Mouse (Mus musculus) heart, embryonic 16.5 days (tissue): ENCODE data around the gene Coq2. TPM values are rescaled to one million over a fixed set of nuclear protein-coding genes. Genes with fewer than 3 reads are reported as not detected.

ENCODE experiments used
- ATAC-seq: fragments of 200-750 bp; cut with Nextera tagmentation; replicated peaks from 2 replicates; pipeline ENCODE4 v1.8.0; 2017; ENCODE audit warnings: moderate number of reproducible peaks; ENCODE audit not compliant: insufficient read depth, low FRiP score; ENCODE audit errors: extremely low read depth
- H3K27ac ChIP-seq: fragments of 300-500 bp; sonication (generic); 2 replicates; pipeline ENCODE4 v1.5.1; 2014; ENCODE audit warnings: mild to moderate bottlenecking, low read length, control low read depth, moderate library complexity
- H3K27me3 ChIP-seq: fragments of 300-500 bp; sonication (generic); 2 replicates; pipeline ENCODE4 v1.6.1; 2014; ENCODE audit warnings: low read length, mixed read lengths; ENCODE audit not compliant: control insufficient read depth, insufficient read depth
- H3K36me3 ChIP-seq: fragments of 300-500 bp; sonication (generic); 2 replicates; pipeline ENCODE4 v1.6.1; 2014; ENCODE audit not compliant: control insufficient read depth, insufficient read depth
- H3K4me1 ChIP-seq: fragments of 300-500 bp; sonication (generic); 2 replicates; pipeline ENCODE4 v1.6.1; 2014; ENCODE audit warnings: low read length, mixed read lengths; ENCODE audit not compliant: control insufficient read depth, insufficient read depth
- H3K4me2 ChIP-seq: fragments of 300-500 bp; sonication (generic); 2 replicates; pipeline ENCODE4 v1.6.1; 2014; ENCODE audit warnings: low read depth, mild to moderate bottlenecking, control low read depth, low read length
- H3K4me3 ChIP-seq: fragments of 300-500 bp; sonication (generic); 2 replicates; pipeline ENCODE4 v1.5.1; 2014; ENCODE audit warnings: mild to moderate bottlenecking, control low read depth, low read length
- H3K9ac ChIP-seq: fragments of 300-500 bp; sonication (generic); 2 replicates; pipeline ENCODE4 v1.6.1; 2014; ENCODE audit warnings: low read length, control low read depth
- H3K9me3 ChIP-seq: fragments of 300-500 bp; sonication (generic); replicated peaks from 2 replicates; pipeline ENCODE4 v1.6.1; 2016; ENCODE audit warnings: low read length; ENCODE audit not compliant: control insufficient read depth
- WGBS: fragments of 180-500 bp; shearing (Covaris S2); extraction: QIAGEN DNeasy Blood & Tissue Kit; methylation state at CpG from one replicate; pipeline ENCODE4 v1.1.7; 2014; 5-methylcytosine and 5-hydroxymethylcytosine counted together
- polyA plus RNA-seq: library from polyadenylated mRNA; unstranded; fragments of >200 nt; fragmentation: Nextera tagmentation; extraction: Ambion mirVana; gene quantifications from 2 replicates; pipeline ENCODE4 v1.2.1, GENCODE M21; 2015

Coq2 gene
- polyA plus RNA-seq, 1 experiment from 2014 or later, result 73.2 TPM

DNA sequence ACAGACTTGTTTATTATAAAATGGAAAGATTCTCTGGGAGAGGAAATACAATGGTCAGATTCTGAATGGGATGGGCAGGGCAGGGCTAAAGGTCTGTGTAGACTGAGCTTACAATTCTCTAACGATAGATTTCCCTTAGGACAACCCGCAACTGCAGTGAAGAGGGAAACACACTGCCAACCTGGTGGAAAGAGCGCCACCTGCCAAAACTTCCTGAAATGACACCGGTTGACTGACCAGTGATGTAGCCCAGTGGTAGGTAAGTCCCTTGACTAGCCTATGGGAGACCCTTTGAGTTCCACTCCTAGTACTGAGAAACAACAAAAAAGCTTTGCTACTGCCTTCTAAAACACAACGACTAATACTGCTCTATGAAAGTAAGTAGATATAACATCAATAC lies 3.5 kb downstream of the Coq2 start:
- Histone ChIP-seq H3K4me3 (no peak overlapping the region), H3K9me3 (no peaks in the 10 kb centered on the region), H3K4me1 (peaks cover 17% of the 10 kb centered on the region), H3K9ac (no peak overlapping the region), H3K4me2 (no peak overlapping the region), H3K36me3 (peaks cover 4% of the 10 kb centered on the region; the same call in 1 of the 2 replicates), H3K27ac (no peak overlapping the region), H3K27me3 (no peaks in the 10 kb centered on the region)
- WGBS, result 25% methylated on average over 5 of the region's 5 CpGs
- ATAC-seq, result no peak

DNA sequence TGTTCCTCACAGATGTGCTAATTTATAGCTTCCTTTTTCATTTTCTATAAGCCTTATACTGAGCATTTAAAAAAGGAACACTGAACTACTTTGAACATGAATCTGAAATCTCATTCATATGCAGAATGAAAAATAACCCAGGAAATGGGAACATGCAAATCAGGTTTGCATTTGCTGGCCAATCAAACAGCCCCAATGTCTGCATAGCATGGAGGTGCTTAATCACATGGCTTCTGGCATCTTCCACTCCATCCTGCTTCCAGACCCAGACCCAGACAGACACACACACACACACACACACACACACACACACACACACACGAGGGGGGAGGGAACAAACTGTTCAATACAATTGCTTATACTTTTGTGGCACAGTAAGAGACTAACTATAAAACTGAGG lies 8.0 kb downstream of the Coq2 start:
- WGBS, result 78% methylated on average over 1 of the region's 1 CpGs
- H3K9ac ChIP-seq, result no peak overlapping the region
- no peak overlapping the region for H3K4me2 ChIP-seq
- H3K9me3 ChIP-seq, result no peaks in the 10 kb centered on the region
- no peak overlapping the region for H3K27ac ChIP-seq
- no peak for ATAC-seq
- no peak overlapping the region for H3K4me3 ChIP-seq
- 0 out of 2 replicates have a peak, but pooled peaks cover under 1% of the 10 kb centered on the region for H3K4me1 ChIP-seq
- peaks cover 16% of the 10 kb centered on the region for H3K36me3 ChIP-seq
- H3K27me3 ChIP-seq, result no peaks in the 10 kb centered on the region

DNA sequence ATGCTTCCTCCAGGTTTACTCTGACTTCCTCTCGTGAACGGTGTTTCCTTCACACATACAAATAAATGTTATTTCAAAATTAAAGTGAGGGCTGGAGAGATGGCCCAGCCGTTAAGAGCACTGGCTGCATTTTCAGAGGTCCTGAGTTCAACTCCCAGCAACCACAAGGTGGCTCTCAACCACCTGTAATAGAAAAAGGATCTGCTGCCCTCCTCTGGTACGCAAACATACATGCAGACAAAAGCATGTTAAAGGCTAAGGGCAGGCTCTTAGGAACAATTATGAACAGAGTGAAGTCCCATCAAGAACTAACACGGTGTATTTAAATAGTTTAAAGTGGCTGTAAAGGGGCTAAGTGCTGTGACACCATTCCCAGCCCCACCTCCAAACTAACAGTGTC lies 11.1 kb downstream of the Coq2 start:
- H3K9ac ChIP-seq, result no peak overlapping the region
- H3K9me3 ChIP-seq, result no peaks in the 10 kb centered on the region
- 45% methylated on average over 5 of the region's 5 CpGs for WGBS
- no peak overlapping the region for H3K27ac ChIP-seq
- no peaks in the 10 kb centered on the region for H3K4me1 ChIP-seq
- no peak overlapping the region for H3K4me3 ChIP-seq
- no peak overlapping the region for H3K4me2 ChIP-seq
- no peaks in the 10 kb centered on the region for H3K27me3 ChIP-seq
- no peak for ATAC-seq
- H3K36me3 ChIP-seq, result peaks cover 22% of the 10 kb centered on the region

DNA sequence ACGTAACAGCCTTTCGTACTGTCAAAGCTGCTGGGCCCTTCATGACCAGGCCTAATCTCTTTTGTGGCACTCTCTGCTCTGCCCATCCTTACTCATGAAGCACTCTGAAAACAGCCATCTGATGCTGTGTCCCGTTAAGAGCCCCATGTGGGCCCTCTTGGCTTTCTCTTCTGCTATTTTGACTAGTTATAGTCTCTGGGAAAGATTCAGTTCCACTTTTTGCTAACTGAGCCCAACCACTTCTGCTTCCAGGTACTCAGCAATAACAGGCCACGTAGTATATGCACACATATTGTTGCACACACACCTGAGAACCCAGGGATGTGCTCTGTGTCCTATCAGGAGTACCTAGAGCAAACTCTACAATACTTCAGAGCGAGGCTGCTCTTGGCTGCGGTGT lies 11.9 kb downstream of the Coq2 start:
- H3K4me1 ChIP-seq, result no peaks in the 10 kb centered on the region
- 87% methylated on average over 6 of the region's 6 CpGs for WGBS
- H3K4me3 ChIP-seq, result no peak overlapping the region
- no peaks in the 10 kb centered on the region for H3K27me3 ChIP-seq
- no peak for ATAC-seq
- no peak overlapping the region for H3K27ac ChIP-seq
- H3K9ac ChIP-seq, result no peak overlapping the region
- no peaks in the 10 kb centered on the region for H3K9me3 ChIP-seq
- H3K36me3 ChIP-seq, result peaks cover 25% of the 10 kb centered on the region
- no peak overlapping the region for H3K4me2 ChIP-seq

DNA sequence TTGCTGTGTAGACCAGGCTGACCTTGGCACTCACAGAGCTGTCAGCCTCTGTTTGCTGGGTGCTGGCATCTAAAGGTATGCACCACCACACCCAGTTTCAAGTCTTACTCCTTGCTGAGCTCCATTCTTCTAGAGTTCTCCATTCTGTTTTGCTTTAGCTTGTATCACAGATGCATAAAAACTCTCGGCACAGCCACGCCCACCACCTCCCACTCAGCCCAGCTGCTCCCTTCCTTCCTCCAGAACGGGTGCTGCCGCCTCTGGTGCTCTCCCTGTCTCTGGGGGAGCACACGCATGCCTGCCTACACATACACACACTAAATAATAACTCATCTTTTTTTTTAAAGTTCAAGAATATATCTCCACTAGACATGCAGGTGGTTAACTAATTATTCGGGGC lies 16.5 kb downstream of the Coq2 start:
- 70% methylated on average over 6 of the region's 6 CpGs for WGBS
- Histone ChIP-seq H3K4me2 (no peak overlapping the region), H3K9me3 (no peaks in the 10 kb centered on the region), H3K27me3 (no peaks in the 10 kb centered on the region), H3K4me3 (no peak overlapping the region), H3K9ac (no peak overlapping the region), H3K36me3 (peaks cover 41% of the 10 kb centered on the region), H3K27ac (no peak overlapping the region), H3K4me1 (no peaks in the 10 kb centered on the region)
- no peak for ATAC-seq

DNA sequence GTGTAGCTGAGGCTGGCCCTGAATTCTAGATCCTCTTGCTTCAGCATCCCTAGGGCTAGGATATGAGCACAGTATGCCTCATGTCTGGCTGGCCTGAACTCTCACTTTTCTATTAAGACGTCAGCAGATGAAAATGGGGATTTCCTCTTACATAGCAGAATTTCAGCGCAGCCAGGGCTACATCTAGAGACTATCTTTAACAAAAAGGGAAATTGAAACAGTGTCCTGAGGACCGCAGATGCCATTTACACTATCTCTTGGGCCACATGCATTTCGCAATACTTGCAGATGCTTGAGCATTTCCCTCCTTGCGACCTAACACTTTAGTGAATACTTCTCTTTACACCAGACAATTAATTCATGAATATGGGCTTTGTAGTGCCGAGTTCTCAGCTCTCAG lies 18.6 kb downstream of the Coq2 start:
- WGBS, result 84% methylated on average over 6 of the region's 6 CpGs
- H3K27ac ChIP-seq, result no peak overlapping the region
- H3K9me3 ChIP-seq, result no peaks in the 10 kb centered on the region
- no peak overlapping the region for H3K4me3 ChIP-seq
- no peaks in the 10 kb centered on the region for H3K4me1 ChIP-seq
- H3K36me3 ChIP-seq, result peaks cover 34% of the 10 kb centered on the region
- no peak for ATAC-seq
- H3K27me3 ChIP-seq, result no peaks in the 10 kb centered on the region
- H3K4me2 ChIP-seq, result no peak overlapping the region
- no peak overlapping the region for H3K9ac ChIP-seq

DNA sequence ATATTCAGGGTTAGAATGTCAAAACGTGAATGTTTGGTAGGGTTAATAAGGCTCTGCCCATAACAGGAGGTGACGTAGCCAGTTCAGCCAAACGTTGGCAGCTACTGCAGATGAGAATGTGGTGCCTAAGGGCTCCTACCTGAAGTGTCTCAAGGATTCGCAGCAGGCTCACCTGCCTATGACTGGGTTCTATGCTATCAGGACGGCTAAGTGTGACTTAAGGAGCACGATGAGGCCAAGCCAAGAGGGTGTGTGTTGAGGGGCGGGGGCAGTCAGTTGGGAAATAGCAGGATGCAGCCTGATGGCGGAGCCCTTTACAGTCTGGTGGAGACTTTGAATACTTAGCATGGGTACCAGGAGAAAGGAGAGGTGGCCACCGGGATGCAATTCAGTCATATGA lies 22.6 kb downstream of the Coq2 start:
- no peaks in the 10 kb centered on the region for H3K9me3 ChIP-seq
- H3K4me2 ChIP-seq, result no peak overlapping the region
- H3K4me3 ChIP-seq, result no peak overlapping the region
- H3K27me3 ChIP-seq, result no peaks in the 10 kb centered on the region
- H3K9ac ChIP-seq, result no peak overlapping the region
- 83% methylated on average over 9 of the region's 9 CpGs for WGBS
- H3K27ac ChIP-seq, result no peak overlapping the region
- H3K36me3 ChIP-seq, result peaks cover 19% of the 10 kb centered on the region
- peaks cover 8% of the 10 kb centered on the region for H3K4me1 ChIP-seq
- no peak for ATAC-seq

DNA sequence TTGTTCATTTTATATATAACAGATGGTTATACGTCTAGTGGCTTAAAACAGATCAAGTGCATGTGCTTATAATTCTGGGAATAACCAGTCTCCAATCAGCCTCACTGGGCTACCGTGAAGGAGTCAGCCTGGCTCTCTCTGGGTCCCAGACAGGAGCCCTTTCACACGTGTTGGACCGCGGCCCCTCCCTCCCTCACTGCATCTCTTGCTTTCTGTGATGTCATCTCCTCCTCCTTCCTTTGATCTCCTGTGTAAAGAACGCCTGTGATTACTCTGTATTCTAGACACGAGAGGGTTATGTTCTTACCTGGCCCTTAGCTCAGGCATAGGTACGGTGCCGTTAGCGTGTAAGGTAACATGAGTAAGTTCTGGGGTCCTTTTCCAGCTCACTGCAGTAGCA lies 23.5 kb downstream of the Coq2 start:
- WGBS, result 74% methylated on average over 10 of the region's 10 CpGs
- Histone ChIP-seq H3K4me1 (peaks cover 8% of the 10 kb centered on the region), H3K27me3 (no peaks in the 10 kb centered on the region), H3K27ac (no peak overlapping the region), H3K9ac (no peak overlapping the region), H3K4me2 (no peak overlapping the region), H3K9me3 (no peaks in the 10 kb centered on the region), H3K4me3 (no peak overlapping the region), H3K36me3 (peaks cover 14% of the 10 kb centered on the region; the same call in 1 of the 2 replicates)
- no peak for ATAC-seq

DNA sequence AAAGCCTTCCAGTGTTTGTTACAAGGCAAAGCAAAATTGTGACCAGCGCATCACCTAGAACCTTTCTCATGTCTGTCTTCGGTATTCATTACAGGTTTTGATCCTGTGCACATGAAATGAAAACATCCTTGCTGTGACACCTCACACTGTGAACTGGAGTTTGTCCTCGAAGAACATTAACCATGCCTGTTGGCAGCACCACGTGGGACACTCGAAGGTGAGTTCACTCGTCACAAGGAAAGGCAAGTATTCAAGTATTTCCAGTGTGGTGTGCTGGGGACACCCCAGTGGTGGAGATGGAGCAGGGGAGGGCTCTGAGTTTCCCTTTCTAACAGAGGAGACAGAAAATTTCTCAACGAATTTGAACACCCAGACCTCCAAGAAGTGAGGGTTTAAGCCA lies 24.0 kb downstream of the Coq2 start:
- WGBS, result 85% methylated on average over 7 of the region's 7 CpGs
- Histone ChIP-seq H3K4me3 (no peak overlapping the region), H3K9me3 (no peaks in the 10 kb centered on the region), H3K4me2 (no peak overlapping the region), H3K36me3 (peaks cover 14% of the 10 kb centered on the region; the same call in 1 of the 2 replicates), H3K9ac (no peak overlapping the region), H3K27ac (no peak overlapping the region), H3K27me3 (no peaks in the 10 kb centered on the region), H3K4me1 (peaks cover 8% of the 10 kb centered on the region)
- ATAC-seq, result no peak

DNA sequence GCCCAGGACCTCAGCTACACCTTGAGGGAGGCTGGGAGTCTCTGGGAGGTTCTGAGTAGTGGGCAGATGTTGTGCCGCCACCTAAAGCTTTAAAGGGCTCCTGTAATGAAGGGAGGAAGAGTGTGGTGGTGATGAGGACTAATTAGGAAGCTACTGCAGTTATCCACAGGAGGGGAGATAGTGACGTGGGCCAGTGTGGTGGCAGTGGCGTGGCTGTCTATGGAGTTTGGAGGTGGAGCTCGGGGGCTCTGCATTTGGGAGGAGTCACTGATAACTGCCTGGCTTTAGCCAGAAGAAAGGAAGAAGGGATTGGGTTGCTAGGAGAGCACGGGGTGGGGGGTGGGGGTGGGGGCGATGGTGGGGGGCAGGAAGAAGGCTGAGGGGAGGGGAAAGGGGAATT lies 26.4 kb downstream of the Coq2 start:
- Histone ChIP-seq H3K27me3 (no peaks in the 10 kb centered on the region), H3K4me2 (peak overlapping the region; percentile 53), H3K4me1 (peaks cover 16% of the 10 kb centered on the region), H3K36me3 (no peaks in the 10 kb centered on the region), H3K9me3 (no peaks in the 10 kb centered on the region), H3K9ac (no peak overlapping the region), H3K27ac (no peak overlapping the region), H3K4me3 (no peak overlapping the region)
- WGBS, result 16% methylated on average over 6 of the region's 6 CpGs
- ATAC-seq, result no peak
